Mouse (Mus musculus) activated CD4-positive, CD25-positive, alpha-beta regulatory T cell, adult 4 months (primary cell): ENCODE data around the gene Tmem199. TPM values are rescaled to one million over a fixed set of nuclear protein-coding genes. Genes with fewer than 3 reads are reported as not detected.

Experiments
- ATAC-seq: one replicate; pipeline ENCODE4 v1.8.0; 2017
- polyA plus RNA-seq, 2 experiments: library from polyadenylated mRNA; unstranded; fragments of 100-300 nt; shearing (Covaris generic); gene quantifications; one replicate each; pipeline ENCODE4 v1.2.1; 2017

Gene Tmem199
- polyA plus RNA-seq, 2 experiments from 2014 or later = 47.9 to 58.6 TPM

GRCm38 (mm10) chr11:78475289-78475688 lies 36.7 kb downstream of the Tmem199 start:
- ATAC-seq = no peak

DNA sequence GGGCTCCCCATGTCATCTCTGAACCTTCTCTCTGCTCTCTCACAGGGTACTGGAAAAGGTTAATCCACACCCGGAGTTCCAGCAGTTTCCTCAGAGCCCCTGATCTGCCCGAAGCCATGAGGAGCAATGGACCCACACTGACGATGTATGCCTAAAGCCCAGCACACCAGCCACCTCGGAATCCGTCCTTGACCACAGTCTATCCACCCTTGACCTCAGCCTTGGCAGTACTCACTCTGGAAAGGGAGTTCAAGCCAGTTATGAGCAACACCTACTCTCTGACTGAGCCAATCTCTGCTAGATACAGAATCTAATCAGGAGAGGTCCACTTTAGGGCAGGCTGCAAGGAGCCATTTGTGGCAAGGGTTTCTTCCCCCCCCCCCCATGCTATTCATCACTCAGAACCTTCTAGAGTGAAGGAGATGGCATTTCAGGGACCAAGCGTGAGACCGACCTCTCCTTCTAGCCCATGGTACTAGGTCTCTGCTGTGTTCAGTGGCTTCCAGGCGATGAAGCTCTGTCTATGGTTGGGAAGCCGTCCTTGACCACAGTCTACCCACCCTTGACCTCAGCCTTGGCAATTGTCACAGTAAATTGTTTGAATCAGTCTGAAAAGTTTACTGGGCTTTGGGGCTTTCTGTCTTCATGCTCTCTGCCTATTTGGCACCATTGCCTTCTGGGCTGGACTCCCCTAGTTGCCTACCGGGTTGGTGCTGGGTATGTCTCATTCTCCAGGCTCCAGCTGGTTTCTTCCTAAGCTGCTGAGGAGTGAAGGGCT lies 40.5 kb downstream of the Tmem199 start:
- ATAC-seq = no peak

- no peak for ATAC-seq
Observed at GRCm38 (mm10) chr11:78467932-78468331, 44.0 kb downstream of the Tmem199 start.

DNA sequence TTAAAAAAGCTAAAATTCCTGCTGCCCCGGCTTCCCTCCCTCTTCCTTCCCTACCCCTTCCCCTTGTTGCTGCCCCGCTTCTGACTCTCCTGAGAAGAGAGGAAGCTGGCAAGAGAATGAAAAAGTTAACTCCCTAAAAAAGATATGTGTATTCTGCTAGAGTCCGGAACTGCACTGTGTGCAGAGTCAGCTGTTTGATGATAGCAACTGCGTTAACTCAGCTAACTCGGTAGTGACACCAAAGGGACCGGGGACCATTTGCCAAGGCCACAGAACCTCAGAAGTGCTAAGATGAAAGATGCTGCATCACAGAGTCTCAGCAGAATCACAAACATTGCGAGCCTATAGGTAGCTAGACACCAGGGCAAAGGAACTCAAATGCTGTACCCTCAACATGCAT lies 44.5 kb downstream of the Tmem199 start:
- ATAC-seq = no peak

DNA sequence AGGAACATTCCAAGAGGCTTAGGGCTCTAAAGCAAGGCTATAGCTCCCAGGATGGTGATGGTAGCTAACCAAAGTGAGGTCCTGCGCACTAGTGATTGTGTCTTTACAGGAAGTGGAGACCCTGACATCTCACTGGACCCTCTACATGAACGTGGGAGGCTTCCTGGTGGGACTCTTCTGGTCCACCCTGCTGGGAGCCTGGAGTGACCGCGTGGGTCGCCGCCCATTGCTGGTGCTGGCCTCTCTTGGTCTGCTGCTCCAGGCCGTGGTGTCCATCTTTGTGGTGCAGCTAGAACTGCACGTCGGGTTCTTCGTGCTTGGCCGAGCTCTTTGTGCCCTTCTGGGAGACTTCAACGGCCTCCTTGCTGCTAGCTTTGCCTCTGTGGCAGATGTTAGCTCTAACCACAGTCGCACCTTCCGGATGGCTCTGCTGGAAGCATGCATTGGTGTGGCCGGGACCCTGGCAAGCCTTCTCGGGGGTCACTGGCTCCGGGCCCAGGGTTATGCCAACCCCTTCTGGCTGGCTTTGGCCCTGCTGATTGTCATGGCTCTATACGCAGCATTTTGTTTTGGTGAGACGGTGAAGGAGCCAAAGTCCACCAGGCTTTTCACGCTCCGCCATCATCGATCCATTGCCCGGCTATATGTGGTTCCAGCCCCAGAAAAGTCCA lies 45.6 kb downstream of the Tmem199 start:
- ATAC-seq = no peak

- ATAC-seq = no peak
Observed at GRCm38 (mm10) chr11:78465568-78466180, 46.3 kb downstream of the Tmem199 start, which contains the start of gene Slc46a1. Slc46a1 (plus strand) TSS chr11:78465697.

DNA sequence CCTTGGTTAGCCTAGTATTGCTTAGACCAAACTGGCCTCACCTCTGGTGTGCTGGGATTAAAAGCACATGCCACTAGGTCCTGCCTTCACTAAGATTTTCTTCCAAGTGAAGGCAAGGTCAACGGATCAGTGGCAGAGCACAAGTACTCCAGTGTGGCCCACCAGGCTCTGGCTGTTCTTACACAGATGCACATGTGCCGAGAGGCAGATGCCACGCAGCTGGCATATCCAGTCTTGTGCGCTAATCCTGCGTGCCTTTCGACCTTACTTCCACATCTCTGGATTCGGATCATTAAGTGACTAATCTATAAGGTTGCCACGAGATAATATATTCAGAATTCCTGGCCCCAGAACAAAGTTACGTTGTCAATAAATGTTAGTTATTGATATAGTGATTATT lies 46.9 kb downstream of the Tmem199 start:
- ATAC-seq = no peak

DNA sequence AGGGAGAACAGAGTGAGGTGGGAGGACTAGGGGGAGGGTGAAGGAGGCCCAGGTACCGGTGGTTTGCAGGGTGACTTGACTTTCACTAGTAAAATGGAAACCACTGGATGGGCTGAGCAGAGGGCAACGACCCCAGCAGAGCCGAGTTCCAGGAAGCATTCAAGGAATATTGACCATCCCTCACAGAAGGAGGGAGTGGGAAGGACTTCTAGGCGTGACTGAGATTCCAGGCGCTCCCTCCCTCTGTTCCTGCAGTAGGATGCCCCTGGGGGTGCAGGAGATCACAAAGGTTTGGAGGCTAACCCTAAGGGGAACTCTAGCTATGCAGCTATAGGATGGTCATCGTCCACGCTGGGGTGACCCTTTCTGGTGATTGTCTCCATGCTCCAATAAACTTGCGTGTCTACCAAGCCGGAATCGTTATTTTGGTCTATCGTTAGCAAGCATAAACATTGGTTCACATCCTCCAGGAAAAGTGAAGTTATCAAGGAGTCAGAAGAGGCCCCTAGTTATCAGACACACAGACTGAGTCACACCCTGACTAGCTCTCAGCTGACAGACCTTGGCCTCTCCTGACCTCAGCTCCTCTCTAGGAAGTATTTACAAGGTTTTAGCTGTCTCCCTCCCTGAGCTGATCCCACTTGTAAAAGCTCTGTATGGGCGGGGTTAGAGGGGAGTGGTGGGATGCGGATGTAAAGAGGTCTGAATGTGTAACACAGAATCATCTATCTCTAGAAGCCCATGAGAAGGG lies 48.5 kb downstream of the Tmem199 start:
- no peak for ATAC-seq

DNA sequence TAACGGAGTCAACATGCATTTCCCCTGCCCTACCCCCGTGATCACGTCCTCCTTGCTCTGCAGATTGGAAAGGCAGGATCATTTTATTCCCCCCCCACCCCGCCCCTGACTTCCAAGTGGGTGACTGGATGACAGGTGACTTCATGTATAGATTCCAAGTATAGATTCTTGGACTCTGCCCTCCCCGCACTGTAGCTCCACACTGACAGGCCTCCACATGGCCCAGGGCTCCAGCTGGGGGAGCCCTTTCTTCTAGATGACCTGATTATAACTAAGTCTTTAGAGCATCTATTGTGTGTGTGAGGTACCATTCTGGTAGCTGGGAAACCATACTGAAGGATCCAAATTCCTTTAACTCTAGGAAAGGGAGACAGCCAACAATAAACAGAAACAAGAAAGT lies 49.3 kb downstream of the Tmem199 start:
- ATAC-seq = no peak

DNA sequence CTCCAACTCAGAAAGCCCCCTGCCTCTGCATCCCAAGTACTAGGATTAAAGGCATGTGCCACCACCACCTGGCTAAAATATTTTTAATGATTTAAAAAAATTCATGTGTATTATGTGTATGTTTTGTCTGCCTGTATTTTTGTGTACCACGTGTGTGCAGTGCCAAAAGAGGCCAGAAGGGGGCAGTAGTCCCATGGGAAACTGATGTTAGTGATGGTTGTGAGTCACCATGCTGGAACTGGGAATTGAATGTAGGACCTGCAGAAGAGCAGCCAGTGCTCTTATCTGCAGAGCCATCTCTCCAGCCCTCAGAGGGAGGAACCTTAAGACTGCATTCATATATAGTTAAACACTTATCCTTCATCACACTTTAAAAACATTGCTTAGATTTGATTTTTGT lies 50.1 kb downstream of the Tmem199 start:
- ATAC-seq = no peak

GRCm38 (mm10) chr11:78458740-78459139 lies 53.2 kb downstream of the Tmem199 start:
- ATAC-seq = no peak

Other genes with a start within 250 kb of the Tmem199 start
- gene BC030499, start 221.3 kb downstream of the Tmem199 start, polyA plus RNA-seq = 1 to 10 TPM in 1 of 2 experiments, under 1 TPM in 1; 0.65 to 1.2 TPM
- gene Spag5, start 210.6 kb downstream of the Tmem199 start, polyA plus RNA-seq = 1 to 10 TPM; 7.3 to 7.4 TPM
- gene Aldoc, start 189.2 kb downstream of the Tmem199 start, polyA plus RNA-seq = 1 to 10 TPM; 5.6 to 8.6 TPM
- 10 to 100 TPM; 43.6 to 66.6 TPM for gene Pigs, start 183.8 kb downstream of the Tmem199 start, polyA plus RNA-seq
- gene Unc119, start 168.7 kb downstream of the Tmem199 start, polyA plus RNA-seq = 10 to 100 TPM; 17.0 to 17.6 TPM
- not detected for gene Foxn1, start 125.6 kb downstream of the Tmem199 start, polyA plus RNA-seq
- gene Slc13a2, start 90.0 kb downstream of the Tmem199 start, polyA plus RNA-seq = not detected
- 1 to 10 TPM; 1.0 to 1.4 TPM for gene Slc46a1, start 46.5 kb downstream of the Tmem199 start, polyA plus RNA-seq
- gene Sarm1, start 14.4 kb downstream of the Tmem199 start, polyA plus RNA-seq = 1 to 10 TPM; 1.0 to 1.7 TPM
- gene Vtn, start 13.1 kb downstream of the Tmem199 start, polyA plus RNA-seq = not detected
- gene Sebox, start 8.7 kb downstream of the Tmem199 start, polyA plus RNA-seq = not detected
- gene Poldip2, start within 50 bp of the Tmem199 start, polyA plus RNA-seq = 10 to 100 TPM; 11.2 to 12.9 TPM
- gene Tnfaip1, start 24.2 kb upstream of the Tmem199 start, polyA plus RNA-seq = 10 to 100 TPM; 12.1 to 14.6 TPM
- gene Ift20, start 24.2 kb upstream of the Tmem199 start, polyA plus RNA-seq = 100 to 1,000 TPM; 114 to 134 TPM
- 10 to 100 TPM; 23.3 to 28.4 TPM for gene Tmem97, start 38.6 kb upstream of the Tmem199 start, polyA plus RNA-seq
- gene Nlk, start 185.2 kb upstream of the Tmem199 start, polyA plus RNA-seq = 10 to 100 TPM; 23.8 to 30.5 TPM
- gene Ccnq, start 239.6 kb upstream of the Tmem199 start, polyA plus RNA-seq = 10 to 100 TPM; 38.4 to 46.6 TPM